Mouse (Mus musculus) gonadal fat pad, adult 2 months (tissue): ENCODE measurements around the gene Dqx1. TPM values are rescaled to one million over a fixed set of nuclear protein-coding genes. Genes with fewer than 3 reads are reported as not detected.

ENCODE experiments used
- DNase-seq: peaks from one replicate; pipeline ENCODE4 v3.0.0-alpha.2; 2012; ENCODE audit warnings: low read depth
- polyA plus RNA-seq: library from polyadenylated mRNA; depleted of rRNA; stranded (reverse); fragments of >200 nt; gene quantifications from 2 replicates; pipeline ENCODE4 v1.2.3, GENCODE M21; 2012; rRNA removed

Dqx1 gene
- polyA plus RNA-seq = 1.3 and 1.4 TPM in 2 replicates

DNA sequence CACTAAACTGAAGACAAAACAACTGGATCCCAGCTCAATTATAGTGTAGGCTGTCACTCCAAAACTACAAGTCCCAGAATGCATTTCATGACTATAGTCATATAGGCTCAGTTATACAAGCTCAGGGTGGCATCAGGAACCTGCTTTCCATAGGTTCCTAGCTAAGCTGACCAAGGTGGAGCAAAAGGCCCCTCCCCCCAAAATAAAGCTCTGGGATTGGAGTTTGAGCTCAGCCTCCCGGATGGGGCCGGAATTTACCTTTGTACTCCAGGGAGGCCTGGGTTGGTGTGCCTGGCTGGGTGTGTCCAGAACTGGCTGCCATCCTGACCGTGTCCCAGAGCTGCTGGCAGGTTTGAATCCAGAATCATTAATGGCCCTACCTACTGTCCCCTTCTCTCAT, at the start of gene Dqx1:
Gene Dqx1, plus strand, starts transcription at position 55 of the 400 bp plus-strand sequence.
- peak; percentile 57 for DNase-seq

DNA sequence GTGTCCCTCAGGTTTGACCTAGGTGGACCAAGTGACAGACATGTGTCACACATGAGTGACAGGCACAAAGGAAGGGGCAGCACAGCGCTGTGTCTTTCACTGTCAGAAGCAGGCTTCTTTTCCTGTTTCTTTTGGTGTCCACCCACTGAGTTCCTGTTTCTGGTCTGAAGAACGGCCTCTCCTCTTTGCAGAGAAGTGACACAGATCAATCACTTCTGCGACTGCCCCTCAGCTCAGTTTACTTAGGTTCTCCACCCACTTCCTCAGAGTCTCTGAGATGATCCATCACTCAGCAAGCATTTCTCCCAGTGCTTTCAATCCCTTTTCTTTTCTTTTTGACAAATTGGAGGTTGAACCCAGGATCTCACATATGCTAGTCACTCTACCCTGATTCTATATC, 49.0 kb upstream of the Dqx1 start:
- DNase-seq = no peak

DNA sequence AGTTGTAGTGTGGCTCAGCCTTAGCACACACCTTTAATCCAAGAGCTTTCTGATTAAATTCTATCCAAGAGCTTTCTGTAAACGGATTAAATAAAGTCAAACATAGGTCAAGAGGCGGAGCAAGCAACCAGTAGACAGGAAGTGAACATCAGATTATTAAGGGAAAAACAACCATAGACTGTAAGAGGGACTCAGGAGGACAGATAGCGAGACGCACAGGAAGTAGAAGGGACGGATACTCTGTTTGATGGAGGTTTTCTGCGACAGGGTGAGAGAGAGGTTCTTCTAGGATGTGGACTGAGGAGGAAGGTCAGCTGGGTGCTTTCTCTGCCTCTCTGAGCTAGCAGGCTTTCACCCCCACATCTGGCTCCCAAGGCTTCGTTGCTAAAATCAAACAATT, 47.6 kb upstream of the Dqx1 start:
- no peak for DNase-seq

GRCm38 (mm10) chr6:83011255-83011654, 46.4 kb upstream of the Dqx1 start:
- DNase-seq = no peak

GRCm38 (mm10) chr6:83011756-83012155, 45.9 kb upstream of the Dqx1 start:
- no peak for DNase-seq

DNA sequence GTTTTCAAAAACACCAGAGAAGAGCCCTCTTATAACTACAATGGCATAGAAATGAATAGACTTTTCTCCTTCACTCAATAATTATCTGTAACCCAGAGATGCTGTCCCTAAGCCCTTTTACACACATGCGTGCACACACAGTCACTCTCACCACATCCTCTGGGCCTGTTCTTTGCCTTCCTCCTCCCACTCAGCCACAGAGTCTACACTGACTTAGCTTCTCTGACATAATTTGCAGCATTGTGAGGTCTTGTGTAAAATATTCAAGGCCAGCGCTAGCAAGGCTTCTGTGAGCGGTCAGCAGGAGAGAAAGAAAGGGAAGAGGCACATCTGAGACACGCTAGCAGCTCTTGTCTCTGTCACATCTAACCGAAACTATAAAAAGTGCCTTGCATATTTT, 44.2 kb upstream of the Dqx1 start:
- no peak for DNase-seq

DNA sequence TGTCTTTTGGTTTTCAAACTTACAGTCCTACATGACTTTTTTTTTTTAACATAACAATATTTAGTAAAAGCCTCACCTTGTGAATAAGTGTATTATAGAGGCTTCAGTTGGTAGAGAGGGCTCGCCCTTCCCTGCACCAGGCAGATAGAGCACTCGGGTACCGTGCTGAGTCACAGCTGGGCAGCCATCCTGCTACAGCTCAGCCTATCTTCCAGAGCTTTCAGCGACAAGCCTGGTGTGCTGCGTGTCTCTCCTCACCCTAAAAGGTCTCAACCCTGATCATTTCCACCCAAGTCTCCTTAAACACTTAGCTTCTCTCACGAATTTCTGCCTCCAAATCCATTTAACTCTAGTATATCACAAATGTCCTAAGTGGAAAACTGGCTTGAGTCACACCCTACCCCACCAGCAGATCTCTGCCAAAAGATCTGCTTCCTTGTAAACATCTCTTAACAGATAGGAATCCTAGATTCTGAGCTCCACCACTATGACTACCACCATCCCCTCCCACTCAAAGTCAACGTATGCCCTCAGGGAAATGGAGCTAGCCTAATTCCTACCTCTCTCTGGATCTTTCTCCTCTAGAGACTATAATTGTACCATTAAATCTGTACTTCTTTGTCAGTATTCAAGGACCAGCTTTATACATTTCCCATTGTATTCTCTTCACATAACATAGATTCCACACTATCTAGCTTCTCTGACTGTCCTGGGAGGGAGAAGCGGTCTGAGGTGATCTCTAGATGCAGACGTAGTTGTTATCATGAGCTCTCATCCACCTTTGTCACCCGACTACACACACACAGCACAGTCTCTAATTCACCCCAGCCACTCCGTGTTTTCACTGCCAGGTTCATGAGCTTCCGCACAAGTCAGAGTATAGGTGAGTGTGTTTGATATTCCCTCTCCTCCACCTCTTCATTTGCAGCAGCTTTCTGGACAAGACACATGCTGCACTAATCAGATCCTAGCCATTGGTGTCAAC, 42.9 kb upstream of the Dqx1 start:
- no peak for DNase-seq

GRCm38 (mm10) chr6:83015749-83016148, 41.9 kb upstream of the Dqx1 start:
- no peak for DNase-seq

GRCm38 (mm10) chr6:83017190-83017589, 40.5 kb upstream of the Dqx1 start:
- DNase-seq = no peak

DNA sequence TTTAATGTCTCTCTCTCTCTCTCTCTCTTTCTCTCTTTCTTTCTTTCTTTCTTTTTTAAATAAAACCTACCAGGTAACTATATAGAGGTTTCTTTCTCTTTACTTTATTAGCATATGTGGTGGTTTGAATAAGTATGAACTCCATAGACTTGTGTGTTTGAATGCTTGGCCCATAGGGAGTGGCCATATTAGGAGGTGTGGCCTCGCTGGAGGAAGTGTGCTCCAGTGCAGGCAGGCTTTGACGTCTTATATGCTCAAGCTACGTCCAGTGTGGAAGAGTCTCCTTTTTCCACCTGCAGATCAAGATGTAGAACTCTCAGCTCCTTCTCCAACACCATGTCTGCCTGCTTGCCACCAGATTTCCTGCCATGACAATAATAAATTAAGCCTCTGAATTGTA, 38.6 kb upstream of the Dqx1 start:
- DNase-seq = no peak

- no peak for DNase-seq
These were observed 37.5 kb upstream of the Dqx1 start for GRCm38 (mm10) chr6:83020121-83020520.

- no peak for DNase-seq
These were observed 36.6 kb upstream of the Dqx1 start for GRCm38 (mm10) chr6:83020836-83021593.

DNA sequence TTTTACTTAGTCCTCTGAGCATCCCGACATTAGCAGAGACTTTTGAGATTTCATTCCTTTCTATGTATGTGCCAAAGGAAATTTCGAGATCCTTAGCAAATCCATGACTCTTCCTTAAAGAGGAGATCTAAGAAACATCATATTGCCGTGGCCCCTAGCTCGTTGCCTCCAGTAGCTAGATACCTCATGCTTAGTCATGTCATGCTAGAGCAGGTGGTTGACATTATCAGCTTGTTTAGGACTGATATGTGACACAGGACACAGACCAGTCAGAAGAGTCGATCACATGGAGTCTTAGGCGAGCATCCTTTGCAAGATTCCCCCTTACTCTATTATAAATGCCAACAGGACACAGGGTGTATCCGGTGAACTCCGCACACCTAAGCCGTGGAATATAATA, 34.6 kb upstream of the Dqx1 start:
- no peak for DNase-seq

- no peak for DNase-seq
These were observed 33.9 kb upstream of the Dqx1 start for GRCm38 (mm10) chr6:83023786-83024185.

DNA sequence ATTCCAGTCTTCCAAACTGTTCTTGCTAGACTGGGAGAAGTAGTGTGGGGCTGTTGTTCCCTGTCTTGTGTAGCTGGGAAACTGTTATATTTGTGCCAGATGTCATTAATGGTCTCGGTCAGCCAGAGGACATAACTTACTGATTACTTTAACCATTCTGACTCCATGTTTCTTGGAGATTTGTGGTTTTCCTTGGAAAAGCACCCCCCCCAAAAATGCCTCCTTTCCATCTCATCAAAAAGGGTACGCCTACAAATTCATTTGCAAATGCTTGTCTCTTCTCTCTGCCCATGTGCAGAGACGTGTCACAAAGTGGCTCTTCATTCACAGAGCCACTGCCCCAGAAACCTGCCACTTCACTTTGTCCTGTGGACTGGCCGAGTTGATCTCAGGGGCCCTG, 33.2 kb upstream of the Dqx1 start:
- DNase-seq = no peak

DNA sequence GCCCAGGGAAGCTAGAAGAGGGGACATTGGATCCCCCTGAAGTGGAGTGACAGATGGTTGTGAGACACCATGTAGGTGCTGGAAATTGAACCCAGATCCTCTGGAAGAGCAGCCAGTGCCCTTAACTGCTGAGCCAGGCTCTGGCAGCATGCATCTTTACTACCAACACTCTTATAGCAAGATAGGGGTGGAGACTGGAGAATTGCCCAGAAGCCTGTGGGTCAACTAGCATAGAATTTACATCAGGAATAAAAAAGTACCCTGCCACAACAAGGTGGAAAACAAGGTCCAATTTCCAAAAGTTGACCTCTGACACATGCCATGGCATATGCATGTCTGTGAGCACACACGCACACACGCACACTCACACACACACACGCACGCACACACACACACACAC, 32.4 kb upstream of the Dqx1 start:
- DNase-seq = no peak

DNA sequence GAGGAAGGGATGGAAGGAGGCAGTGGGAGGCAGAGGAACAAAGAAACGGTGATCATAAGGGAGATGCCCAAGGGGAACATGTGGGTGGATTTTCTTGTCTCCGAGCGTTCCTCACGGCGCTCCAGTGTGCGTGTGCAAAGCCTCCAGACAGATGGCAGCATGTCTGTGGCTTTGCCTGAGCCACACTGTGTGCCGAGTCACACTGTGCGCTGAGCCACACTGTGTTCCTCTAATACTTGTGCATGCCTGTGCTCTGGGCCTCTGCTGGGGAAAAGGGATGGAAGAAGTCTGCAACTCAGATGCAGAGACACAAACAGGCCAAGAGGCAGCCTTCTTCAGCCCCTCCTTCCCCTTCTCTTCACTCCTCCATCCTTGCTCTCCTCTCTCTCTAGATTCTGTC, 30.4 kb upstream of the Dqx1 start:
- DNase-seq = no peak

- DNase-seq = no peak
These were observed 29.9 kb upstream of the Dqx1 start for GRCm38 (mm10) chr6:83027706-83028105.

GRCm38 (mm10) chr6:83029777-83030176, 27.9 kb upstream of the Dqx1 start:
- no peak for DNase-seq

DNA sequence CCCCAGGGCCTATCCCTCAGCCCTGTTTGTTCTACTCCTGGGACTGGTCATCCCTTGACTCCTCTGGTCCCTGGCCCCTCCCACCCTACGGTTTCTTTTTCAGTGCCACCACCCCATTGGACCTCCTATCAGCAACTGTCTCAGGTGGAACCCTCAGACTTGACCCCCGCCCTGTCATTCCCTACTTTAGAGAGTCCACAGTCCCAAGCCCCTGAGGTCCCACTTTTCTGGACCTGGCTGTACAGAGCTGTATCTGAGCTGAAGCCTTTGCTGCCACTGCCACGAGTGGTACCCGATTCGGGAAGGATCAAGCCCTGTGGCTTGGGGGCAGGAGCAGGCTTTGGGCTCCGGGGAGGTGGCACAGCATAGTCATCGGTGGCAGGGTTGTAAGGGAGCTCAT, 26.5 kb upstream of the Dqx1 start:
- DNase-seq = no peak

GRCm38 (mm10) chr6:83031921-83032590, 25.6 kb upstream of the Dqx1 start:
- no peak for DNase-seq

- DNase-seq = no peak
These were observed 24.9 kb upstream of the Dqx1 start for GRCm38 (mm10) chr6:83032769-83033191.
